ENCODE assay signal across 9 mouse cellular contexts in the genomic region with DNA sequence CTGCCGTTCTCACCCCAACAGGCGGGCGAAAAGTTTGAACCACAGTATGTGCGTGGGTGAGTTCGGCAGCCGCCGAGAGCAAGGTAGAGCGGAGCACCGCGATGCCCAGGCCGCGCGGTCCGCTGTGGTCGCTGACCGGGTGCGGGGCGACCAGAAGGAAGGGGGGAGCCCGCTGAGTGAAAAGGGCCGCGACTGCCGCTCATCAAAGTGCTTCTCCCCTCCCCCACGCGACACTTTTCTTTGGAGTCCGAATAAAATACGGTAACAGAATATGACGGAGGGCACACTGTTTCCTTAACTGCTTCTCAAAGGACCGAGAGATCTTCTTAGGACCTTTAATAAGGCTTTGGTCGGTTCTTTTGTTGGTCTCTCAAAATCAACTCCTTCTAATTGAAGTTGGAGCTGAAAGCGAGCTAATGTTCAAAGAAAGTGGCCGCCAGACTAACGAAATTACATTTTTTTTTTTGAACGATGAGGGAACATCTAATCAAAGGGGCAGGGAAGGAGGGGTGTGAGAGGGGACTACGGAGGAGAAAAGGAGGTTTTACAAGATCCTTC. TPM values are rescaled to one million over a fixed set of nuclear protein-coding genes. Genes with fewer than 3 reads are reported as not detected.
A peak's percentile ranks its signal among the peaks of the same experiment; 100 is the strongest.
DNase-seq lines count a peak whose midpoint lies in the region; ATAC-seq lines count a peak whose summit lies in the region.
"Had no signal": no experiment of that assay in that cellular context is flagged by ENCODE, and none has a peak within 500 bp of the region (broad histone marks: within the 10 kb centered on the region; RNA-seq: fewer than 3 reads in every experiment).

A gene (minus strand): TSS at position 115 of the 558 bp plus-strand sequence.

- peak within 1 kb of the TSS; percentile 58 for H3K4me3 ChIP-seq in heart, embryonic 16.5 days (ENCODE audit: low read length)
- H3K4me3 ChIP-seq in limb, embryonic 10.5 days: peak within 1 kb of the TSS; percentile 66
- peak within 1 kb of the TSS; percentile 43 for H3K4me3 ChIP-seq in neural tube, embryonic 11.5 days (ENCODE audit: low read depth, low read length)

- WGBS in heart, embryonic 16.5 days: 2% methylated on average over 34 of the region's 34 CpGs
- under 1% methylated on average over 34 of the region's 34 CpGs for WGBS in limb, embryonic 10.5 days
- WGBS in neural tube, embryonic 11.5 days: under 1% methylated on average over 34 of the region's 34 CpGs

- H3K9ac ChIP-seq in heart, embryonic 16.5 days (ENCODE audit: low read length): peak within 1 kb of the TSS; percentile 67
- H3K9ac ChIP-seq in neural tube, embryonic 11.5 days (ENCODE audit: low read length): no peak within 1 kb of the TSS

- peaks cover 24% of the 10 kb centered on the region; the same call in 1 of the 2 replicates for H3K4me1 ChIP-seq in heart, embryonic 16.5 days (ENCODE audit: control insufficient read depth, insufficient read depth, low read length)
- peaks cover 53% of the 10 kb centered on the region for H3K4me1 ChIP-seq in limb, embryonic 10.5 days
- peaks cover 4% of the 10 kb centered on the region for H3K4me1 ChIP-seq in neural tube, embryonic 11.5 days (ENCODE audit: control insufficient read depth, insufficient read depth, low read length)

- H3K36me3 ChIP-seq in heart, embryonic 16.5 days (ENCODE audit: control insufficient read depth, insufficient read depth): peaks cover 8% of the 10 kb centered on the region
- no peaks in the 10 kb centered on the region for H3K36me3 ChIP-seq in limb, embryonic 10.5 days
- no peaks in the 10 kb centered on the region for H3K36me3 ChIP-seq in neural tube, embryonic 11.5 days (ENCODE audit: control insufficient read depth, insufficient read depth, low read length)

- H3K4me2 ChIP-seq in heart, embryonic 16.5 days (ENCODE audit: low read depth, low read length): peak within 1 kb of the TSS; percentile 95
- H3K4me2 ChIP-seq in neural tube, embryonic 11.5 days (ENCODE audit: low read depth): peak within 1 kb of the TSS; percentile 63

- peak; percentile 23 to 34 for DNase-seq in frontal cortex, postnatal 10 days (ENCODE audit: low spot score in 2 of 2)
- no peak for DNase-seq in frontal cortex, postnatal 36 days (ENCODE audit: low spot score in 2 of 2)
- peak; percentile 71 for DNase-seq in 3134 (ENCODE audit: extremely low read depth, insufficient read length, low spot score)
- DNase-seq in embryo, embryonic 10 days (ENCODE audit: low spot score): peak; percentile 67
- DNase-seq in limb, embryonic 10.5 days (ENCODE audit: low spot score): peak; percentile 61
- DNase-seq in neural tube, embryonic 11.5 days (ENCODE audit: low spot score): peak; percentile 50
- DNase-seq in spleen, postnatal 14 days (ENCODE audit: low spot score in 2 of 2): no peak

- no peaks in the 10 kb centered on the region for H3K9me3 ChIP-seq in heart, embryonic 16.5 days (replicated peaks; ENCODE audit: control insufficient read depth, low read length)
- no peaks in the 10 kb centered on the region for H3K9me3 ChIP-seq in limb, embryonic 10.5 days (replicated peaks)
- H3K9me3 ChIP-seq in neural tube, embryonic 11.5 days (ENCODE audit: control insufficient read depth, low read length): no peaks in the 10 kb centered on the region

- H3K27me3 ChIP-seq in heart, embryonic 16.5 days (ENCODE audit: control insufficient read depth, insufficient read depth, low read length): peaks cover 68% of the 10 kb centered on the region
- H3K27me3 ChIP-seq in limb, embryonic 10.5 days (ENCODE audit: low read depth, poor library complexity, severe bottlenecking): peaks cover 100% of the 10 kb centered on the region
- peaks cover 100% of the 10 kb centered on the region for H3K27me3 ChIP-seq in neural tube, embryonic 11.5 days (ENCODE audit: control insufficient read depth, insufficient read depth, low read length)
- H3K27me3 ChIP-seq: Patski had no signal

- ATAC-seq in heart, embryonic 16.5 days (replicated peaks; ENCODE audit: extremely low read depth, insufficient read depth, low FRiP score): no peak
- no peak for ATAC-seq in neural tube, embryonic 11.5 days (ENCODE audit: insufficient read depth, low FRiP score, low TSS enrichment)

- H3K27ac ChIP-seq in heart, embryonic 16.5 days (ENCODE audit: low read length): no peak within 1 kb of the TSS
- peak within 1 kb of the TSS; percentile 79 for H3K27ac ChIP-seq in limb, embryonic 10.5 days
- no peak within 1 kb of the TSS for H3K27ac ChIP-seq in neural tube, embryonic 11.5 days (ENCODE audit: low read depth, low read length)

RNA-seq across cellular contexts. Expression of the gene that starts here (rescaled TPM):
- 0.13 and 0.26 TPM in 2 replicates for polyA plus RNA-seq in heart, embryonic 16.5 days (2015; fragmentation: Nextera tagmentation; extraction: Ambion mirVana)
- 0.14 and 0.15 TPM in 2 replicates for polyA plus RNA-seq in limb, embryonic 10.5 days (2016; fragmentation: Nextera tagmentation; extraction: Ambion mirVana)
- polyA plus RNA-seq in neural tube, embryonic 11.5 days (2014; fragmentation: Nextera tagmentation; extraction: Ambion mirVana): not detected in 2 replicates

Comparison
In these comparisons a context has a peak if more than half of its experiments do, and no peak if none do; other contexts are left out.
1. DNase-seq: peak in frontal cortex, postnatal 10 days (2 of 2), 3134 (single experiment) and embryo, embryonic 10 days (single experiment); none in frontal cortex, postnatal 36 days (0 of 2) and spleen, postnatal 14 days (0 of 2).
2. Peak in DNase-seq, H3K4me3 ChIP-seq and H3K27ac ChIP-seq in limb, embryonic 10.5 days; RNA of the gene not detected or under 1 TPM.
3. Peak in DNase-seq, H3K4me3 ChIP-seq and H3K4me2 ChIP-seq in neural tube, embryonic 11.5 days; RNA of the gene not detected or under 1 TPM.
4. Peak in every context shown above with its lines, with median percentiles within 50 percentile points of each other: H3K4me3 ChIP-seq.